Comparison of ENCODE assay signal across 11 mouse cellular contexts in genomic region chr2:149987610-149988009, GRCm38 (mm10).
"Had no signal": no experiment of that assay in that cellular context is flagged by ENCODE, and none has a peak within 500 bp of the region (broad histone marks: within the 10 kb centered on the region; RNA-seq: fewer than 3 reads in every experiment).

No protein-coding gene starts in this region.

- DNase-seq: liver, postnatal 0 days; lung, adult 2 months; lung, postnatal 14 days; lung, postnatal 36 days; right cerebral cortex, postnatal 14 days; thymus, adult 18-20 months; thymus, postnatal 14 days; thymus, postnatal 36 days had no signal

- ATAC-seq: liver, postnatal 0 days; lung, postnatal 0 days; midbrain, embryonic 13.5 days; midbrain, embryonic 15.5 days had no signal
